Mouse (Mus musculus) liver, postnatal 0 days (tissue): ENCODE measurements at regions not wholly inside any gene's neighbourhood (a gene's known extent, or its start where the extent isn't known, plus 50 kb on each side); places are given as distances from the start of the nearest gene placed in this dataset.
A peak's percentile ranks its signal among the peaks of the same experiment; 100 is the strongest.
"Not testable (repeated sequence)": the region's sequence is repeated elsewhere in the genome, so short reads cannot be mapped to it uniquely, and the experiment has no call there.

Experiments
- ATAC-seq: fragments of 200-750 bp; cut with Nextera tagmentation; 2 replicates; pipeline ENCODE4 v1.8.0; 2017; ENCODE audit warnings: mild to moderate bottlenecking, moderate library complexity
- DNase-seq: peaks from one replicate; pipeline ENCODE4 v3.0.0-alpha.2; 2016
- H3K27ac ChIP-seq: fragments of 300-500 bp; sonication (generic); 2 replicates; pipeline ENCODE4 v1.5.1; 2014; ENCODE audit warnings: antibody characterized with exemption, moderate library complexity, mild to moderate bottlenecking, low read depth
- H3K27me3 ChIP-seq: fragments of 300-500 bp; sonication (generic); 2 replicates; pipeline ENCODE4 v1.6.1; 2014; ENCODE audit warnings: low read length, control low read depth, mixed read lengths; ENCODE audit not compliant: insufficient read depth
- H3K36me3 ChIP-seq: fragments of 300-500 bp; sonication (generic); replicated peaks from 2 replicates; pipeline ENCODE4 v1.6.1; 2014; ENCODE audit warnings: mild to moderate bottlenecking, control low read depth, low read length, moderate library complexity, mixed read lengths; ENCODE audit not compliant: insufficient read depth
- H3K4me1 ChIP-seq: fragments of 300-500 bp; sonication (generic); 2 replicates; pipeline ENCODE4 v1.6.1; 2014; ENCODE audit warnings: antibody characterized with exemption, mild to moderate bottlenecking, control low read depth; ENCODE audit not compliant: insufficient read depth
- H3K4me2 ChIP-seq: fragments of 300-500 bp; sonication (generic); 2 replicates; pipeline ENCODE4 v1.6.1; 2014; ENCODE audit warnings: low read depth, mild to moderate bottlenecking, low read length, moderate library complexity, mixed read lengths
- H3K4me3 ChIP-seq: fragments of 300-500 bp; sonication (generic); 2 replicates; pipeline ENCODE4 v1.5.1; 2014; ENCODE audit warnings: low read depth, low read length
- H3K9ac ChIP-seq: fragments of 300-500 bp; sonication (generic); replicated peaks from 2 replicates; pipeline ENCODE4 v1.6.1; 2014; ENCODE audit warnings: mild to moderate bottlenecking, moderate library complexity
- H3K9me3 ChIP-seq: fragments of 300-500 bp; sonication (generic); 2 replicates; pipeline ENCODE4 v1.6.1; 2016; ENCODE audit warnings: mild to moderate bottlenecking, control low read depth, low read length, mixed read lengths
- CTCF ChIP-seq: sonication (generic); IDR thresholded peaks from 2 replicates; pipeline ENCODE4 v1.5.1; 2016; ENCODE audit warnings: antibody characterized with exemption, low read depth
- EP300 ChIP-seq: IDR thresholded peaks from 2 replicates; pipeline ENCODE4 v1.6.1; 2016; ENCODE audit warnings: antibody characterized with exemption, low read depth, mild to moderate bottlenecking
- WGBS: fragments of 180-500 bp; shearing (Covaris S2); extraction: QIAGEN DNeasy Blood & Tissue Kit; methylation state at CpG from one replicate; pipeline ENCODE4 v1.1.7; 2014; ENCODE audit not compliant: insufficient replicate concordance; 5-methylcytosine and 5-hydroxymethylcytosine counted together

DNA sequence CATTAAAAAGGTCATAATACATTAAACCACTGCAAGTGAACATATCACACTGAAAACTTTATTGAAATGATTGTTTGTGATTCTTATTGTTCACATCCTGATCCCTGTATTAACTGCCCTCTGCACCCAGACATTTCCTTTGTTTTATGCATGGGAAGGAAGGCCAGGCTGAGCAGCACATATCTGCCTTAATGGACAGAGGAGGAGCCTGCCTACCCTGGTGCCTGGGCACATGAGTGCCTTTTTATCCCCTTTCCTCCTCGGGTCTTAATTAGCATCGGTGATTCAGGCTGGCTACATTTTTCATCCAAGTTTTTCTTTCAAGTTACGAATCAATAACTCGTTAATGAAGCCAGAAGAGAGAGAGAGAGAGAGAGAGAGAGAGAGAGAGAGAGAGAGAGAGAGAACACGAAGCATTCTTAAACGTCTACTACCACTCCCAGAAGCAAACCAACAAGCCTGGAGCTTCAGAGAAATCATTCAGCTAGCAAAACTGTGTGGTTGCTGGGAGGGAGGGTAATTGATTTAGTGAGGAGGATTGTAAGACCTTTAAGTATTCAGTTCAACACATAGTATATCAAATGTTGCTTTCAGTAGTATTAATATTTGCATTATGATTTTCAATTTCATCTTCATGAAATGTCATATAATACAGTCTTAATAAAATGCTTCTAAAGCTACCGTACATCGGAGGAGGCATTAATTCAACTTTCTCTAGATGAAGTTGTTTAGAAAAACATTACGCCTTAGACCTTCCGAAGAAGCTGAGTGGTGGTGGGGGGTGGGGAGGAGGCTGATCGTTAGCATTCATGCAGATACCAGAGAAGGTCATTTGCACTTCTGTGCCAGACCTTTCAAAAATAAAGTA, 581.6 kb upstream of the Gje1 start:
- DNase-seq (no peak), ATAC-seq (no peak)
- H3K4me2 ChIP-seq: peak overlapping the region; percentile 48; the same call in 1 of the 2 replicates
- H3K36me3 ChIP-seq: no peaks in the 10 kb centered on the region
- TF ChIP-seq CTCF (no peak), EP300 (no peak)
- H3K27ac ChIP-seq: no peak overlapping the region
- H3K9me3 ChIP-seq: no peaks in the 10 kb centered on the region
- H3K4me1 ChIP-seq: no peaks in the 10 kb centered on the region
- no peak overlapping the region for H3K9ac ChIP-seq
- H3K4me3 ChIP-seq: no peak overlapping the region
- 48% methylated on average over 11 of the region's 11 CpGs for WGBS
- H3K27me3 ChIP-seq: no peaks in the 10 kb centered on the region

GRCm38 (mm10) chr10:15297257-15297656, 579.2 kb upstream of the Gje1 start:
- H3K4me2 ChIP-seq: no peak overlapping the region
- 77% methylated on average over 2 of the region's 2 CpGs for WGBS
- H3K27ac ChIP-seq: no peak overlapping the region
- H3K4me1 ChIP-seq: no peaks in the 10 kb centered on the region
- no peak overlapping the region for H3K9ac ChIP-seq
- no peak for DNase-seq
- ATAC-seq: no peak
- no peak overlapping the region for H3K4me3 ChIP-seq
- TF ChIP-seq EP300 (no peak), CTCF (no peak)
- no peaks in the 10 kb centered on the region for H3K36me3 ChIP-seq
- no peaks in the 10 kb centered on the region for H3K9me3 ChIP-seq
- no peaks in the 10 kb centered on the region for H3K27me3 ChIP-seq

- H3K27ac ChIP-seq: no peak overlapping the region
- no peaks in the 10 kb centered on the region for H3K27me3 ChIP-seq
- no peak for ATAC-seq
- no peak overlapping the region for H3K4me2 ChIP-seq
- H3K4me3 ChIP-seq: no peak overlapping the region
- H3K9me3 ChIP-seq: no peaks in the 10 kb centered on the region
- H3K4me1 ChIP-seq: no peaks in the 10 kb centered on the region
- 66% methylated on average over 1 of the region's 1 CpGs for WGBS
- H3K36me3 ChIP-seq: no peaks in the 10 kb centered on the region
- DNase-seq: no peak
- TF ChIP-seq CTCF: no peak
- TF ChIP-seq EP300: no peak
- H3K9ac ChIP-seq: no peak overlapping the region
Observed at GRCm38 (mm10) chr10:15294125-15294524, 576.1 kb upstream of the Gje1 start.

DNA sequence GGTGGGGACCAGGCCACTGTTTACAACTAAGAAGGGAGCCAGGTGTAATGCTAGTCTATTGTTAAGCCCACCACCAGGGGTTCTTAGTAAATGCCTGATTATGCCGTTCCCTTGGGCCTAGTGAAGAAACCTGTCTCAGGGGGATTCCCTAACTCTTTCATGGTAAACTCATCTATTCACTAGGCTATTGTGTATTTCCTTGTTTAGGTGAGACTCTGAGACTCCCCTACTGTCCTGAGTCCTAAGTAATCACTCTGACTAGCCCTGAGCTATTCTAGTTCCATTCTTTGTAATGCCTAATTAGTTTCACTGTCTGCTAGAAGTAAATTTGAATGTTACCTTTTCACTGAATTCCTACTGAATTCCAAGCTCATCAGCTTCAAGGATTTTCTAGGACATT, 545.3 kb upstream of the Gje1 start:
- H3K27me3 ChIP-seq, DNase-seq, H3K36me3 ChIP-seq, ATAC-seq, H3K9me3 ChIP-seq, H3K4me2 ChIP-seq, H3K4me1 ChIP-seq, H3K9ac ChIP-seq, H3K4me3 ChIP-seq, H3K27ac ChIP-seq: not testable (repeated sequence)
- 67% methylated on average over 1 of the region's 1 CpGs for WGBS

DNA sequence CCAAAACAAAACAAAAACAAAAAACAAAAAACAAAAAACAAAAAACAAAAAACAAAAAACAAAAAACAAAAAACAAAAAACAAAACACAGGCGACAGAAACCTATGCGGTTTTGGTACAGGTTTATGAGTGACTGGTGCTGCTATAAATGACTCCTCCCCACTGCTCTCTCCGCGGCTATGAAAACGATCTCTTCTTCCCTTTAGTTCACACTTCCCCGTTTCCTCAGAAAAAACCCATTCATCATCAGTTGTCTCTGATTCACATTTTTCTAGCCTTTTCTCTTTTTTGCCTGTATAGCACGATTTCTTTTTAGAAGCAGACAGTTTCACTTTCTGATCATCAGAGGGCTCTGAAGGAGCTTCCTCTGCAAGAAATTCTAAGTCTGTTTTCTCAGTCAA, 544.3 kb upstream of the Gje1 start:
- not testable (repeated sequence) for H3K27me3 ChIP-seq, H3K36me3 ChIP-seq, DNase-seq, H3K9ac ChIP-seq, H3K4me1 ChIP-seq, H3K4me2 ChIP-seq, H3K27ac ChIP-seq, ATAC-seq, H3K4me3 ChIP-seq, H3K9me3 ChIP-seq
- 46% methylated on average over 7 of the region's 7 CpGs for WGBS

DNA sequence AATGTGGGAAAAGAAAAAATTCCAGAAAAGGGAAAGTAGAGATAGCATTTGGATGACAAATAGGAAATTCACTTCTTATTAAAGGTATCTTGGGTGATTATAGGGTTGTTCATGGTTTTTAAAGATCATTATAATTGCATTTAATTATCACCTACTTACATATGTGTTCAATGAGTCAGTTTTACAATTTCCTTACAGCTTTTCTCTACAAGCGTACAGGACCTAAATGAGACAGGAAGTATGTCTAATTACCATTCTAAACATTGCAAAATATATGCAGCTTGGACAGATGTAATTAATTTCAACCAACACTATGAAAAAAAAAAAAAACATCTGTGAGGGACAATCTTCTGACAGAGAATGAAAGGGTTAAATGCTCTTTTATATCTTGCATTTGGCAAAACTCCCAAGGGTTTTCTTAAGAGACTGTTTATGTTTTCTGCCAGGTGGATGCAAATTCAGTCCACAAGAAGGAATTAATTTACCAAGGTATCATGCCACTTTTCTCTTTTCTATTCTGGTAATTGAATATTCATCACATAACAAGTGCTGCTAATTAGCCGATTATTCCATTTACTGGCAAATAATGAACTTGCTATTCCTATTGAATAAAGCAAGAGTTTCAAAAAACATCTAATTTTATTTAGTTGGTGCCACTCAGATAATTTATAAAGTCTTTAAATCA, 531.5 kb upstream of the Gje1 start:
- WGBS: 73% methylated on average over 2 of the region's 2 CpGs
- TF ChIP-seq CTCF: no peak
- TF ChIP-seq EP300: no peak

More for the DNA sequence above, 531.5 kb upstream of the Gje1 start:
- H3K4me2 ChIP-seq: no peak overlapping the region
- DNase-seq: no peak
- no peak overlapping the region for H3K27ac ChIP-seq
- no peaks in the 10 kb centered on the region for H3K9me3 ChIP-seq
- no peaks in the 10 kb centered on the region for H3K36me3 ChIP-seq
- no peak overlapping the region for H3K4me3 ChIP-seq
- ATAC-seq: no peak
- H3K4me1 ChIP-seq: no peaks in the 10 kb centered on the region
- no peak overlapping the region for H3K9ac ChIP-seq
- H3K27me3 ChIP-seq: no peaks in the 10 kb centered on the region
